Mouse (Mus musculus): ENCODE data around the gene Zhx3. TPM values are rescaled to one million over a fixed set of nuclear protein-coding genes. Genes with fewer than 3 reads are reported as not detected.

Zhx3 gene
- 4.8 TPM for polyA plus RNA-seq (2012; fragmentation: generic; extraction: Trizol)
- long read RNA-seq, experiment 1, partial matches to known transcripts = 0 of 3 reads
- long read RNA-seq, experiment 1, other reads (novel, unspliced or antisense) = 3 of 3 reads
- long read RNA-seq, experiment 2, partial matches to known transcripts = 4 of 7 reads
- long read RNA-seq, experiment 2, other reads (novel, unspliced or antisense) = 3 of 7 reads

DNA sequence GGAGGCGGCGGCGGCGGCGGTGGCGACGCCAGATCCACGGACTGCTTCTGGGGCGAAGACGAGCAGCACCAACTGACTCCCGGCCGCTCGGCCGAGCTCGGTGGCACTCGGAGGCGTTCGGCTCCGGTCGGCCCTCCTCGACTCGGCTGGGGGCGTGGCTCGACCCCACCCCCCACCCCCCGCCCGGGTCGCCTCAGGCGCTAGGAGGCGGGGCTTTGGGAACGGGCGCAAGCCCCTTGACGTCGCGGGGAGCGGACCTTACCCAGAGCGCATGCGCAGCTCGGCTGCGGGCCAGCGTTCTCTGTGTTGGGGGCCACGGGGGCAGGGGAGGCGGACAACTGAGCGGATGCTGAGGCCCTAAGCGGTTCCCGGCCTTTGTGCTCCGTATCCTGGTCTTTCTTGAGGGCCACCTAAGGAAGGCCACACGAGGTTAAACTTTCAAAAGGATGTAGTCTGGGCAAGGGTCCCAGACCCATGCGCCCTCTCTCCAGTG lies at the start of gene Zhx3:
Gene Zhx3 (minus strand): TSS at position 109 of the 493 bp plus-strand sequence.
- no peaks in the 10 kb centered on the region for H3K36me3 ChIP-seq (ENCODE audit: control insufficient read depth, insufficient read depth)
- H3K79me2 ChIP-seq (ENCODE audit: control insufficient read depth, insufficient read depth) = peaks cover 14% of the 10 kb centered on the region
- no peaks in the 10 kb centered on the region for H3K27me3 ChIP-seq (ENCODE audit: control insufficient read depth, insufficient read depth, insufficient read length)
- no peaks in the 10 kb centered on the region for H3K79me3 ChIP-seq (ENCODE audit: low read depth)
- TF ChIP-seq FOSL1 (IDR thresholded peaks at IDR 0.05; ENCODE audit: insufficient read depth, low read length, poor library complexity, severe bottlenecking) (no peak), MYOG (IDR thresholded peaks at IDR 0.05; ENCODE audit: control insufficient read depth, extremely low read depth, insufficient read length) (no peak), CTCF (IDR thresholded peaks at IDR 0.05; ENCODE audit: control insufficient read depth, insufficient read depth, insufficient read length) (no peak), CEBPB (IDR thresholded peaks at IDR 0.05; ENCODE audit: low read depth) (no peak), USF1 (IDR thresholded peaks at IDR 0.05; ENCODE audit: low read depth) (no peak), MAX (IDR thresholded peaks at IDR 0.05) (no peak), MYOD1 (IDR thresholded peaks at IDR 0.05; ENCODE audit: control insufficient read depth, insufficient read length, low read depth) (no peak)
- peak within 1 kb of the TSS; percentile 64 for H3K4me3 ChIP-seq (ENCODE audit: insufficient read depth, poor library complexity, severe bottlenecking)
- H3ac ChIP-seq (ENCODE audit: control insufficient read depth, insufficient read length, low read depth) = peak within 1 kb of the TSS; percentile 69

DNA sequence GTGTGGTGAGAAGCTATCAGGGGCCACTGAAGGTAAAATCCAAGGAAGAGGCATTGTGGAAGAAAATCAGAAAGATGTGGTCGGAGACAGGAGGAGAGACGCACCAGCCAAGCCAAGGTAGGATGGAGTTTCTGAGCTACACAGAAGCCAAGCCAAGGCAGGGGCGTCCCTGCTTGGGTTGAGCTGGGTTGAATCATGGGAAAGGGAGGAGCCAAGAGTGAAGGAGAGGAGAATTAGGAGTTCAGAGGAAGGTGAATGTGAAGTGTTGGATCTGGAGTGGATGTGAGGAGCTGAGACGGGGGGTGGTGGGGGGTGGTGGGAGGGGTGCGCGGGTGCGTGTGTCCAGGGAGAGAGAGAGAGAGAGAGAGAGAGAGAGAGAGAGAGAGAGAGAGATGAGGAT lies 48.5 kb upstream of the Zhx3 start:
- H3K4me3 ChIP-seq (ENCODE audit: insufficient read depth, poor library complexity, severe bottlenecking) = no peak overlapping the region
- no peaks in the 10 kb centered on the region for H3K79me2 ChIP-seq (ENCODE audit: control insufficient read depth, insufficient read depth)
- H3K27me3 ChIP-seq (ENCODE audit: control insufficient read depth, insufficient read depth, insufficient read length) = no peaks in the 10 kb centered on the region
- TF ChIP-seq CTCF (IDR thresholded peaks at IDR 0.05; ENCODE audit: control insufficient read depth, insufficient read depth, insufficient read length) (no peak), USF1 (IDR thresholded peaks at IDR 0.05; ENCODE audit: low read depth) (no peak), FOSL1 (IDR thresholded peaks at IDR 0.05; ENCODE audit: insufficient read depth, low read length, poor library complexity, severe bottlenecking) (no peak), MAX (IDR thresholded peaks at IDR 0.05) (no peak), MYOG (IDR thresholded peaks at IDR 0.05; ENCODE audit: control insufficient read depth, extremely low read depth, insufficient read length) (no peak), CEBPB (IDR thresholded peaks at IDR 0.05; ENCODE audit: low read depth) (no peak), MYOD1 (IDR thresholded peaks at IDR 0.05; ENCODE audit: control insufficient read depth, insufficient read length, low read depth) (no peak)
- H3ac ChIP-seq (ENCODE audit: control insufficient read depth, insufficient read length, low read depth) = no peak overlapping the region
- no peaks in the 10 kb centered on the region for H3K36me3 ChIP-seq (ENCODE audit: control insufficient read depth, insufficient read depth)
- no peaks in the 10 kb centered on the region for H3K79me3 ChIP-seq (ENCODE audit: low read depth)

DNA sequence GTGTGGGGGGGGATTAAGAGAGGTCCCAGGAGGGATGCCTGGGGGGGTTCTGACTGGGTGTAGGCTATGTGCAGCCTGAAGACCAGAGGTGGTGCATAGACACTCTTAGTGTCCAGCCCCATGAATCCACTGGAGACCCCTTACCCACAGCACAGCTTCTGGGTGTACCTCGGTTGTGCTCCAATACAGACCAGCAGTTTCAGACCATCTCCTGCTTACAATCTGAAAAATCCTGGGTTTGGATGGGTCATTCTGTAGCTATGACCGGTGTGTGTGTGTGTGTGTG lies 46.1 kb upstream of the Zhx3 start:
- Histone ChIP-seq H3K79me2 (ENCODE audit: control insufficient read depth, insufficient read depth) (no peaks in the 10 kb centered on the region), H3K27me3 (ENCODE audit: control insufficient read depth, insufficient read depth, insufficient read length) (peaks cover 3% of the 10 kb centered on the region), H3K36me3 (ENCODE audit: control insufficient read depth, insufficient read depth) (no peaks in the 10 kb centered on the region), H3K4me3 (ENCODE audit: insufficient read depth, poor library complexity, severe bottlenecking) (no peak overlapping the region), H3ac (ENCODE audit: control insufficient read depth, insufficient read length, low read depth) (no peak overlapping the region), H3K79me3 (ENCODE audit: low read depth) (no peaks in the 10 kb centered on the region)
- TF ChIP-seq MAX (IDR thresholded peaks at IDR 0.05) (no peak), CEBPB (IDR thresholded peaks at IDR 0.05; ENCODE audit: low read depth) (no peak), CTCF (IDR thresholded peaks at IDR 0.05; ENCODE audit: control insufficient read depth, insufficient read depth, insufficient read length) (no peak), MYOG (IDR thresholded peaks at IDR 0.05; ENCODE audit: control insufficient read depth, extremely low read depth, insufficient read length) (no peak), FOSL1 (IDR thresholded peaks at IDR 0.05; ENCODE audit: insufficient read depth, low read length, poor library complexity, severe bottlenecking) (no peak), MYOD1 (IDR thresholded peaks at IDR 0.05; ENCODE audit: control insufficient read depth, insufficient read length, low read depth) (no peak), USF1 (IDR thresholded peaks at IDR 0.05; ENCODE audit: low read depth) (no peak)

DNA sequence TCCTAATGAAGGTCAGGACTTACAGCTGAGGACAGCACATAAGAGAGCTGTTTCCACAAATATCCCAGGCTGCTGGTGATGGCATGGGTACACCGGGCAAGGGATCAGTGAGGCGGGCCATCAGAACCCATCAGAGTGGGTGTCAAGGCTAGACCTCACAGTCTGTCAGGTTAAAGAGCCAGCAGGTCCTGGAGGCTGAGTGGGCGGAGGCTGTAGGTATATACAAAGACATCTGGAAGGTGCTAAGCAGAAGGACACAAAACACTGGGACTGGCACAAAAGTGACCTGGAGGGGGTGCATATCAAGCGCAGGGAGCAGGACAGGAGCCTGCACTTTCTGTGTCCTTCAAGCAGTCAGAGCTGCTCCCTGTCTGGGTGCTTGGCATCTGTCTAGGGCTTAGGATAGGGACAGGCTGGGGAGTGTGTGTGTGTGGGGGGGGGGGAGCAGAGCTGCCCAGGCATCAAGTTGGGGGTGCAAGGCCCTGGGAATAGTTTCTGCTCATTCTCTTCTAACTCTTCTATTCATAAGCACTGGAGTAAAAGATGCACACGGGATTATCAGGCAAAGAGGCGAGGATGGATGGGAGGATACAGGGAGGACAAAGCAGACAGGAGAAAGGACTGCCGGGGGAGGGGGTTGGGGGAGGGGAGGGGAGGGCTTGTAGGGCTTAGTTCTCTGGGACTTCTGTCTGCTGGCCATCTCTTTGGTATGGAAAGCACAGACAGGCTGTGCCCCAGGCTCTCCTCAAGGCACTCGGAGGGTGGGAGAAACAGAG lies 45.5 kb upstream of the Zhx3 start:
- H3K36me3 ChIP-seq (ENCODE audit: control insufficient read depth, insufficient read depth) = no peaks in the 10 kb centered on the region
- no peaks in the 10 kb centered on the region for H3K79me2 ChIP-seq (ENCODE audit: control insufficient read depth, insufficient read depth)
- no peak overlapping the region for H3ac ChIP-seq (ENCODE audit: control insufficient read depth, insufficient read length, low read depth)
- H3K27me3 ChIP-seq (ENCODE audit: control insufficient read depth, insufficient read depth, insufficient read length) = peaks cover 3% of the 10 kb centered on the region
- H3K79me3 ChIP-seq (ENCODE audit: low read depth) = no peaks in the 10 kb centered on the region
- H3K4me3 ChIP-seq (ENCODE audit: insufficient read depth, poor library complexity, severe bottlenecking) = no peak overlapping the region
- TF ChIP-seq CTCF (IDR thresholded peaks at IDR 0.05; ENCODE audit: control insufficient read depth, insufficient read depth, insufficient read length) (no peak), MYOD1 (IDR thresholded peaks at IDR 0.05; ENCODE audit: control insufficient read depth, insufficient read length, low read depth) (no peak), USF1 (IDR thresholded peaks at IDR 0.05; ENCODE audit: low read depth) (no peak), MAX (IDR thresholded peaks at IDR 0.05) (no peak), CEBPB (IDR thresholded peaks at IDR 0.05; ENCODE audit: low read depth) (no peak), FOSL1 (IDR thresholded peaks at IDR 0.05; ENCODE audit: insufficient read depth, low read length, poor library complexity, severe bottlenecking) (no peak), MYOG (IDR thresholded peaks at IDR 0.05; ENCODE audit: control insufficient read depth, extremely low read depth, insufficient read length) (no peak)

DNA sequence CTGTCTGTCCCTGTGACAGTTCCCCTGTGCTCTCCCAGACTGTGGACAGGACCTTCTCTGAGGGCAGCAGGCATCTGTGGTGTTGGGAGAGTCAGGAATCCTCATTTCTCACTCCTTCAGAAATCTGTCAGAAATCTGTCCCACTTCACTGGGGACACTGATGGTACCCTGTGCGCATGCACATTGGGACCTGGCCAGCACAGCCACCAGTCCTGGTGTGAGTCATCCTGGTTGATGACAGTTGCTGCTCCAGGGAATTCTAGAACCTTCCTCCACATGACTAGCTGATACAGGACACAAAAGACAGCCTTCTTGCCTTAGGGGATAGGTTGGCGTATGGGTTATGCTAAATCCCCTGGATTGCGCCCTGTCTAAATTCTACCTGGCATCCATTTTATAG lies 44.5 kb upstream of the Zhx3 start:
- no peaks in the 10 kb centered on the region for H3K79me3 ChIP-seq (ENCODE audit: low read depth)
- H3K79me2 ChIP-seq (ENCODE audit: control insufficient read depth, insufficient read depth) = no peaks in the 10 kb centered on the region
- no peaks in the 10 kb centered on the region for H3K36me3 ChIP-seq (ENCODE audit: control insufficient read depth, insufficient read depth)
- no peak for TF ChIP-seq MYOD1 (IDR thresholded peaks at IDR 0.05; ENCODE audit: control insufficient read depth, insufficient read length, low read depth)
- no peak overlapping the region for H3K4me3 ChIP-seq (ENCODE audit: insufficient read depth, poor library complexity, severe bottlenecking)
- H3ac ChIP-seq (ENCODE audit: control insufficient read depth, insufficient read length, low read depth) = no peak overlapping the region
- H3K27me3 ChIP-seq (ENCODE audit: control insufficient read depth, insufficient read depth, insufficient read length) = peaks cover 7% of the 10 kb centered on the region

Data from C2C12 (cell line).